Mouse (Mus musculus) forebrain, postnatal 0 days (tissue): ENCODE results near the gene Rassf5. TPM values are rescaled to one million over a fixed set of nuclear protein-coding genes. Genes with fewer than 3 reads are reported as not detected.

Source experiments
- ATAC-seq: fragments of 200-750 bp; cut with Nextera tagmentation; 2 replicates; pipeline ENCODE4 v1.8.0; 2017; ENCODE audit warnings: mild to moderate bottlenecking, moderate library complexity
- DNase-seq: peaks from one replicate; pipeline ENCODE4 v3.0.0-alpha.2; 2015
- H3K27ac ChIP-seq: fragments of 300-500 bp; sonication (generic); 2 replicates; pipeline ENCODE4 v1.5.1; 2014; ENCODE audit warnings: low read depth, mild to moderate bottlenecking, antibody characterized with exemption, low read length, moderate library complexity, mixed read lengths
- H3K27me3 ChIP-seq: fragments of 300-500 bp; sonication (generic); 2 replicates; pipeline ENCODE4 v1.6.1; 2014; ENCODE audit warnings: mild to moderate bottlenecking, low read length, mixed read lengths; ENCODE audit not compliant: insufficient read depth
- H3K36me3 ChIP-seq: fragments of 300-500 bp; sonication (generic); 2 replicates; pipeline ENCODE4 v1.6.1; 2014; ENCODE audit warnings: mild to moderate bottlenecking, moderate library complexity; ENCODE audit not compliant: insufficient read depth
- H3K4me1 ChIP-seq: fragments of 300-500 bp; sonication (generic); 2 replicates; pipeline ENCODE4 v1.6.1; 2014; ENCODE audit warnings: antibody characterized with exemption; ENCODE audit not compliant: insufficient read depth
- H3K4me2 ChIP-seq: fragments of 300-500 bp; sonication (generic); 2 replicates; pipeline ENCODE4 v1.6.1; 2014; ENCODE audit warnings: low read depth, mild to moderate bottlenecking, moderate library complexity
- H3K4me3 ChIP-seq: fragments of 300-500 bp; sonication (generic); 2 replicates; pipeline ENCODE4 v1.5.1; 2014; ENCODE audit warnings: low read depth, low read length, mixed read lengths
- H3K9ac ChIP-seq: fragments of 300-500 bp; sonication (generic); 2 replicates; pipeline ENCODE4 v1.6.1; 2014; ENCODE audit warnings: mild to moderate bottlenecking
- H3K9me3 ChIP-seq: fragments of 300-500 bp; sonication (generic); 2 replicates; pipeline ENCODE4 v1.6.1; 2016; ENCODE audit warnings: low read length
- CTCF ChIP-seq: sonication (generic); IDR thresholded peaks from 2 replicates; pipeline ENCODE4 v1.5.1; 2016; ENCODE audit warnings: antibody characterized with exemption, control low read depth, low read depth
- WGBS: fragments of 180-500 bp; shearing (Covaris S2); extraction: QIAGEN DNeasy Blood & Tissue Kit; methylation state at CpG from one replicate; pipeline ENCODE4 v1.1.7; 2014; 5-methylcytosine and 5-hydroxymethylcytosine counted together
- polyA plus RNA-seq: library from polyadenylated mRNA; unstranded; fragments of >200 nt; fragmentation: Nextera tagmentation; extraction: Ambion mirVana; gene quantifications from 2 replicates; pipeline ENCODE4 v1.2.1, GENCODE M21; 2015
- total RNA-seq: library from RNA; depleted of rRNA; stranded (reverse); fragments of >200 nt; gene quantifications from 2 replicates; pipeline ENCODE4 v1.2.3, GENCODE M21; 2014

The Rassf5 gene
- total and polyA plus RNA-seq, 2 experiments from 2014 or later: 2.7 to 6.7 TPM

- H3K4me1 ChIP-seq: peaks cover 9% of the 10 kb centered on the region
- H3K4me2 ChIP-seq: no peak overlapping the region
- WGBS: 70% methylated on average over 6 of the region's 6 CpGs
Observed at GRCm38 (mm10) chr1:131242956-131243355, 2.1 kb downstream of the Rassf5 start.

GRCm38 (mm10) chr1:131239576-131240193 is 5.4 kb downstream of the Rassf5 start:
- Histone ChIP-seq H3K4me3 (no peak overlapping the region), H3K4me2 (no peak overlapping the region), H3K4me1 (peaks cover 2% of the 10 kb centered on the region; the same call in 1 of the 2 replicates), H3K9ac (no peak overlapping the region), H3K27ac (no peak overlapping the region), H3K9me3 (no peaks in the 10 kb centered on the region), H3K27me3 (no peaks in the 10 kb centered on the region), H3K36me3 (no peaks in the 10 kb centered on the region)
- no peak for TF ChIP-seq CTCF
- WGBS: 42% methylated on average over 12 of the region's 12 CpGs
- DNase-seq (no peak), ATAC-seq (no peak)

More at GRCm38 (mm10) chr1:131242956-131243355, 2.1 kb downstream of the Rassf5 start:
- Histone ChIP-seq H3K27ac (no peak overlapping the region), H3K4me3 (no peak overlapping the region), H3K36me3 (no peaks in the 10 kb centered on the region), H3K9me3 (no peaks in the 10 kb centered on the region), H3K9ac (no peak overlapping the region), H3K27me3 (no peaks in the 10 kb centered on the region)
- no peak for ATAC-seq
- no peak for TF ChIP-seq CTCF
- DNase-seq: no peak

- H3K4me2 ChIP-seq: no peak overlapping the region
- H3K4me1 ChIP-seq: peaks cover 2% of the 10 kb centered on the region; the same call in 1 of the 2 replicates
- H3K4me3 ChIP-seq: no peak overlapping the region
- ATAC-seq (no peak), DNase-seq (no peak)
- no peak overlapping the region for H3K27ac ChIP-seq
- WGBS: 72% methylated on average over 8 of the region's 8 CpGs
- no peaks in the 10 kb centered on the region for H3K27me3 ChIP-seq
- no peaks in the 10 kb centered on the region for H3K9me3 ChIP-seq
- no peak overlapping the region for H3K9ac ChIP-seq
- H3K36me3 ChIP-seq: no peaks in the 10 kb centered on the region
- TF ChIP-seq CTCF: no peak
Observed at GRCm38 (mm10) chr1:131238931-131239381, 6.1 kb downstream of the Rassf5 start.

DNA sequence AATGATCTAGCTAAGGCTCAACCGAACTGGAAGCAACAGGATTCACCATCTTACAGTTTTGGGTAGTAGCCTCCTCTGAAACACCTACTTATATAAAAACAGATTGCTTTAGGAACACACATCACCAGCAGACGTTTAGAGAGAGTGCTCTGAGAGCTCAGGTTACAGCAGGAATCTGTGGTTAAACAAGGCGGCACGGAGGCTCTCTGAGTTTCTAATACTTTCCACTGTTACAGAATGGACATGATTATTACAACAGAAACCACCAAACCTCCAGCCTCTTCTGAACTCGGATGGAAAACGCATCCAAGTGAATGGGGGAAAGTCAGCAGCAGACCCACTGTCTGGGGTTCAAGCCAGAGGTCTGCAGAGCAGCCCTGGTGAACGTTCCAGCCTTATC is 9.0 kb downstream of the Rassf5 start:
- Histone ChIP-seq H3K27ac (no peak overlapping the region), H3K36me3 (no peaks in the 10 kb centered on the region), H3K9ac (no peak overlapping the region), H3K4me1 (no peaks in the 10 kb centered on the region), H3K4me2 (no peak overlapping the region), H3K27me3 (no peaks in the 10 kb centered on the region), H3K4me3 (no peak overlapping the region), H3K9me3 (no peaks in the 10 kb centered on the region)
- no peak for TF ChIP-seq CTCF
- DNase-seq (no peak), ATAC-seq (no peak)
- WGBS: 78% methylated on average over 7 of the region's 7 CpGs

GRCm38 (mm10) chr1:131233527-131233926 is 11.5 kb downstream of the Rassf5 start:
- Histone ChIP-seq H3K4me3 (no peak overlapping the region), H3K27me3 (no peaks in the 10 kb centered on the region), H3K27ac (no peak overlapping the region), H3K9ac (no peak overlapping the region), H3K4me1 (no peaks in the 10 kb centered on the region), H3K9me3 (no peaks in the 10 kb centered on the region), H3K36me3 (no peaks in the 10 kb centered on the region), H3K4me2 (no peak overlapping the region)
- TF ChIP-seq CTCF: no peak
- ATAC-seq (no peak), DNase-seq (no peak)
- WGBS: 72% methylated on average over 12 of the region's 12 CpGs

GRCm38 (mm10) chr1:131228659-131229058 is 16.4 kb downstream of the Rassf5 start:
- no peaks in the 10 kb centered on the region for H3K9me3 ChIP-seq
- no peaks in the 10 kb centered on the region for H3K4me1 ChIP-seq
- TF ChIP-seq CTCF: no peak
- H3K27ac ChIP-seq: no peak overlapping the region
- H3K9ac ChIP-seq: no peak overlapping the region
- WGBS: 88% methylated on average over 5 of the region's 5 CpGs
- H3K4me2 ChIP-seq: no peak overlapping the region
- ATAC-seq (no peak), DNase-seq (no peak)
- no peaks in the 10 kb centered on the region for H3K27me3 ChIP-seq
- H3K36me3 ChIP-seq: no peaks in the 10 kb centered on the region
- H3K4me3 ChIP-seq: no peak overlapping the region

- Histone ChIP-seq H3K36me3 (no peaks in the 10 kb centered on the region), H3K27ac (no peak overlapping the region), H3K4me2 (no peak overlapping the region), H3K9me3 (no peaks in the 10 kb centered on the region), H3K9ac (no peak overlapping the region), H3K4me3 (no peak overlapping the region), H3K27me3 (no peaks in the 10 kb centered on the region), H3K4me1 (no peaks in the 10 kb centered on the region)
- 71% methylated on average over 7 of the region's 7 CpGs for WGBS
- no peak for ATAC-seq
- no peak for DNase-seq
- TF ChIP-seq CTCF: 0 out of 2 replicates have a peak, but pooled peaks have one; percentile 13
Observed at GRCm38 (mm10) chr1:131228225-131228624, 16.8 kb downstream of the Rassf5 start.
